Mouse (Mus musculus): ENCODE data around the gene Siva1.

Siva1 gene

DNA sequence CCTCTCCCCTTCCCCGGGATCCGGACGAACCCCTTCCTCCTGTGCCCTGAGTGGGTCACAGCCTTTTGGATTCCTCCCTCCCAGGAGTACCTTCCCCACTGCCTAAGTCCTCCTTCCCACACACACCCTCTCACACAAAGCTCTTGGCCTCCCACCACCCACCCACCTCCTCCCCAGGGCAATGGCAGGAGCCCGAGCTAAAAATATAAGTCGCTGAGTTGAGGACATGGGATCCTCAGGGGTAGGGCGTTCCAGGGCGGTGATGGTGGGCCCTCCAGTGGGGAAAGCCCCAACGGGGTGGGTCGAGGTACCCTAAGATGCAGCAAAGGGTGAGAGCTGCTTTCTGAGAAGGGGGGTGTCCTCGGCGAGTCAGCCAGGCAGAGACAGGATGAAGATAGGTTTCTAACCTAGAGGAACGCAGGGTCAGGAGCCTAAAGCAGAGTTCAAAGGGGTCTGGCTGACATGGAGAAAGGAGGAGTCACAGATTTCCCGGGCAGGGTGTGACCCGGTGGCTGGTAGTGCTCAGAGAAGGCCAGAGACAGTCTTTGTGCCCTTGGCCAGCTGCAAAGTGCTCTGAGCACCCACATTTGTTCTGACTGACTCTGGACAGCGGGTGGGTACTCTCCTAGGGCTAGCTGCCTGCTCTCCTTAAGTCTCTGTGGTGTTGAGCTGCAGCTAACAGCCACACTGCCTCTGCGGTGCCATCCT, 24.0 kb upstream of the Siva1 start:
- in situ Hi-C loops (cut with MboI; ENCODE audit: low sequenced_read_pairs), result no loop called here

DNA sequence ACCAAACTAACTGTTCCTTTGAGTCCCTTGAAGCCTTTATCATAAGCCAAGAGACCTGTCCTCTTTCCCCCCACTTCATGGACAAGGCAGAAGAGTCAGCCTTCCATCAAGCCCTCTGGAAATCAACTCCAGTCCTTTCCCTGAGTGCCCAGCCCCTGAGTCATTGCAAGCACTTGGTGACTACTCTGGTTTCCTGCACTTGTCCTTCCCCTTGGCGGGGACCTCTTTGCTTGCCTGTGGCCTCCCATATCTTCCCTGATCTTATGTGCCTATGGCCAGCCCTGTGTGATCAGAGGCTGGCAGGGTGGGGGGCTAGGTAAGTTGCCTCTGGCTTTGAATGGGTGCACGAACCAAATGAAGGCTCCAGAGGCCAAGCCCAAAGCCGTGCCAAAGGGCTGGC, 22.6 kb upstream of the Siva1 start:
- in situ Hi-C loops (cut with MboI; ENCODE audit: low sequenced_read_pairs), result no loop called here

DNA sequence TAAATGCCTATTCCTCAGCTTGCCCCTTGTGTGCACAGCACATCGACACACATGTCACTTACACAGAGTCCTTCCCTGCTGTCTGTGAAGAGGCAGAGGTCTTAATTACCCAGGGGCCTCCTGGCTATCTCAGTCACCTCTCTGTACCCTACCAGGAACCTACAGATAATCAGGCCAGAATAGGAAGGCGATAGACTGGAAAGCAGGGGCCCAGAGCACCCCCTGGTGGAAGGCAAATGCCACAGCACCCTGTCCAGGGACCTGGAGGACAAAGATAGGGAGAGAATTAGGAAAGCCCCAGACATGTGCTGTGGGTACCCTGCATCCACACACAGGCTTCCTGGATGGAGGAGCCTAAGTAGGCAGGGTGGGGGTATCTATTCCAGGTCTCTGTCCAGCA, 20.7 kb upstream of the Siva1 start:
- in situ Hi-C loops (cut with MboI; ENCODE audit: low sequenced_read_pairs), result no loop called here

DNA sequence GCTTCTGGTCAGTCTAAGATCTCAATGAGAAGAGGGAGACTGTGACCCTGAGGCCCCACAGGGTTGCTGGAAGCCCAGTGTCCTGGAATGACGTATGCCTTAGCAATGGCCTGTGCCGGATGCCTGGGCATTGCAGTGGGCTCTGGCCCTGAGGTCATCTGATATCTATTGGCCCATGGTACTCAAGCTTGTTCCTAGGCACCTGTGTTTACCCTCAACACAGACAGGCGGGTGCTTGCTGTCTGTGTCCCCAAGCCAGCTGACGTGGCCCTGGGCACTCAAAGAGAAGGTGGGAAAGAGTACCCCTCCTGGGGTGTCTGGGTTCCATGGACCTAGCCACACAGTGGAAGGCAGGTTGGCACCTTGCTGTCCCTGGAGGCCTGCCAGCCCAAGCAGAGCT, 18.8 kb upstream of the Siva1 start:
- in situ Hi-C loops (cut with MboI; ENCODE audit: low sequenced_read_pairs), result no loop called here

DNA sequence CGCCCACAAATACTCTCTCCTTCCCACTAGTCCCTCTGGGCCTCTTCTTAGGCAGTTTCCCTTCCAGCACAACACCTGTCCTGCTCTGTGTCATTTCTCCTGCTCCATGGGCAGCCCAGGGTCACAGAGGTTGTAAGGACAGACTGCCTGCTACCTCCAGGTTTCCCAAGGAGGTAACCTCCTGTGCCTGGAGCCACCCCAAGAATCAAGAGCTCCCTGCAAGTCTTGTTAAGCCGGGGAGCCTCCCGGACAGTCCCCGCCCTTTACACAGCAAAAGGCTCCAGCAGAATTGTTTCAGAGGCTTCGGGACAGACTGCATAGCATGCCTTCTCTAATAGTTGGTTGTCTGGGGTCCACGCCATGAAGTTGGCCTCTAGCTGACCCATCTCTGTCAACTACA, 18.0 kb upstream of the Siva1 start:
- in situ Hi-C loops (cut with MboI; ENCODE audit: low sequenced_read_pairs), result no loop called here

DNA sequence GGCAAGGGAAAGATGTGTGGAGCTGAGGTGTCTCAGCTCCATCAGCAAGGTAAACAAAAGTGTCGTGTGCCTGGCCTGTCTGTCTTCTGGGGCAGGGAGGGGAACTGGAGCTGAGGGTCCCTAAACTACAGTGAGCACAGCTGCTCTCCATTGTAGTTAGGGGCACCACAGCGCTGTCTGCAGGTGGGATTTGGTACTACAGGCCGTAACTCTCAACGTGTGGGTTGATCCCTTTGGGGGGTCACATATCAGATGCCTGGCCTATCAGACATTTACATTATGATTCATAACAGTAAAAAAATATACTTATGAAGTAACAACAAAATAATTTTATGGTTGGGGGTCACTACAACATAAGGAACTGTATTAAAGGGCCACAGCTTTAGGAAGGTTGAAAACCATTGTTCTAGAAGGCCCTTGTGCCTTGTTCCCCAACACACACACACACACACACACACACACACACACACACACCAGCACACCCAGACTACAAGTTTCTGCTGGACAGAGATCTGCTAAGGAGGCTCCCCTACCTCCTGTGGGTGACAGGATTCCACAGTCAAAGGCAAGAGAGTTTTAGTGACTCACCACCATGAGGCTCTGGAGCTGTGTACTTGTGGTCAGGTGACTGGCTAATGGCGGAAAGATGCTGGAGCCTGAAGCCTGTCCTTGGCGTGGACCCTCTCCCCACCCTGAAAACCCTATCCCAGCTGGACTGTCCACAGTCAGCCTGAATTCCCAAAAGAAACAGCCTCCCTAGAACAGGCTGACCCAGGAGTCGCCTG, 17.2 kb upstream of the Siva1 start:
- in situ Hi-C loops (cut with MboI; ENCODE audit: low sequenced_read_pairs), result no loop called here

DNA sequence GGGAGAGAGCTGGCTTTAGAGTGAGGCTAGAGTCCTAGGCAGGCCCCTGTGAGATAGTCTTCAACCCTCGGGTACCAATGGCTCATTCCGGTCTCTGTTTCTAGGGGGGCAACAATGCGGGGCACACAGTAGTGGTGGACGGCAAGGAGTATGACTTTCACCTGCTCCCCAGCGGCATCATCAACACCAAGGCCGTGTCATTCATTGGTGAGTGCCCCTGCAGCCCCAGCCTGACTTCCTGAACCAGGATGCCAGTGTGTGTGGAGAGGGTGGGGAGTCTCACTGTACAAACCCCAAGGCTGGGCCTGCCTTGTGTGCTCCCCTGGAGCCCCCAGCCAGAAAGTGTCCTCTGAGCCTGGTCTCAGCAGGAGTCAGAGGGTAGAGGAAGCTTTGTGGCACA, 16.3 kb upstream of the Siva1 start:
- in situ Hi-C loops (cut with MboI; ENCODE audit: low sequenced_read_pairs), result no loop called here

DNA sequence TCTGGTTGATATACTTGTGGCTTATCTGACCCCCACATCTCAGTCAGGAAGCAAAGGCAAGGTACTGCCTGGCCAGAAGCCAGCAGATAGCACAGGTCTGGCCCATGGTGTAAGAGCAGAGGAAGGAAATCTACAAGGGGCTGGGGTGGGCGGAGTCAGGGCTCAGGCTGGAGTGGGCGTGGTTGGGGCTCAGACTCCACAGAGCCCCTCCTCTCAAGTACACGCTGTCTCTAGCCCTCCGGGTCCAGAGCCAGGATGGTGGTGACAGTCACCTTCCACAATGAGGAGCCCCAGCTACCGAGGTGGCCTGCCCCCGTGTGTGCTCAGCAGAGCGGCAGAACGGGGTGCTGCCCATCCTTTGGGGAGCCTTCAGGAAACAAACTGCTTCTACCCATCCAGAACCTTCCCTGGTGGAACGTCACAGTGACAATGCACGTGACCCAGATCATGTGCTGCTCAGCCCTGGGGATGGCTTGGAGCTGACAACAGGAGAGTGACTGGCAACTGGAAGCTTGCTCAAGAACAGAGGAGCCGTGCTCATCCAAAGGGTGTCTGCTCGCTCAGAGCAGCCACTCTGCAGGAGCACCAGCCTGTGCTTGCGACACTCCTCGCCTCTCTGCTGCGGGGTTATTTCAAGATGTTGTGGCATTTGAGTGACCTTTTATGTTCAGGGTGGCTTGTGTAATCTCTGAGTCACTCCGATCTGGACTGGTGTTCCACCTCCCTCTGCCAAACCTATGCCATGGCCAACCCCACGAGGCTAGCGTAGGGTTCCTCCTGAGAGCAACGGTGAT, 15.4 kb upstream of the Siva1 start:
- in situ Hi-C loops (cut with MboI; ENCODE audit: low sequenced_read_pairs), result no loop called here

DNA sequence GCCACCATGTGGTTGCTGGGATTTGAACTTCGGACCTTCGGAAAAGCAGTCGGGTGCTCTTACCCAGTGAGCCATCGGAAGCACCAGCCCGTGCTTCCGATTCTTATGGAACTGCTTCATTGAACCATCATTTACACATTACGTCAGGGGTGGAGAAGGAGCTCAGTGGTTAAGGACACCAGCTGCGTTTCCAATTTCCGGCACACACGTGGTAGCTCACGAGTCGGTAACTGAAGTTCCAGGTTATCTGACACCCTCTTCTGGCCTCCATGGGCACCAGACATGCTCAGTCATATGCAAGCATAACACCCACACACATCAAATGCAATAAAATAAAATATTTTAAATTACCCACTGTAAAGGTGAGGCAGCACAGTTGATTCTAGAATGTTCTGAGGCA, 14.4 kb upstream of the Siva1 start:
- in situ Hi-C loops (cut with MboI; ENCODE audit: low sequenced_read_pairs), result no loop called here

DNA sequence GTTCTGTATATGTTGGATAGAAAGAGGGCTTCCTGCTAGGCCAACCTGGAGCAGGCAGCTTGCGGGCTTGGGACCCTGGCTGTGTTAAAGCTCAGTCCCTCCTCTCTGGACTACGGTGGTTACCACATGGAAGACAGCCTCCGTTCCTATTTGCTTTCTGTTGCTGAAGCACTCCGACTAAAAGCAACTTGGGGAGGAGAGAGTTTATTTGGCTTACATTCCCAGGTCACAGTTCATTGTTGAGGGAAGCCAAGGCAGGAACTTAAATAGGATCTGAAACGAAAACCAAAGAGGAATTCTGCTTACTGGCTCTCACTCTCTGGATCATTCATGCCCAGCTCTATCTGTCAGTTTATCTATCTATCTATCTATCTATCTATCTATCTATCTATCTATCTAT, 13.7 kb upstream of the Siva1 start:
- in situ Hi-C loops (cut with MboI; ENCODE audit: low sequenced_read_pairs), result no loop called here

DNA sequence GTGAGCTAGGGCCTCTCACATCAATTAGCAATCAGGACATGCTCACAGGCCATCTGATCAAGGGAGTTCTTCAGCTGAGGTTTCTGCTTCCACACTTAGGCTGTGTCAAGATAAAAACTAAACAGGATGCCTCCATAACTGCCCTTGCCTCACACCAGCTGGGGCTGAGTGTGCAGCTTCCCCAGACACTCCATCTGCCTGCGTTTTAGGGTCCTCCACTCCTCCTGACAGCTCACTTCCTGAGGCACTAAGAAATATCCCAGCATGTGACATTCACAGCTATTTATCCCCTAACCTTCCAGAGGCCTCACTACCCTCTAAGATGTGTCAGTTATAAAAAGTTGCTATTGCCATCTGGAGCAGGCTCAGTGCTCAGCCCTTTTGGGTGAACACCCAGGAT, 13.0 kb upstream of the Siva1 start:
- in situ Hi-C loops (cut with MboI; ENCODE audit: low sequenced_read_pairs), result no loop called here

DNA sequence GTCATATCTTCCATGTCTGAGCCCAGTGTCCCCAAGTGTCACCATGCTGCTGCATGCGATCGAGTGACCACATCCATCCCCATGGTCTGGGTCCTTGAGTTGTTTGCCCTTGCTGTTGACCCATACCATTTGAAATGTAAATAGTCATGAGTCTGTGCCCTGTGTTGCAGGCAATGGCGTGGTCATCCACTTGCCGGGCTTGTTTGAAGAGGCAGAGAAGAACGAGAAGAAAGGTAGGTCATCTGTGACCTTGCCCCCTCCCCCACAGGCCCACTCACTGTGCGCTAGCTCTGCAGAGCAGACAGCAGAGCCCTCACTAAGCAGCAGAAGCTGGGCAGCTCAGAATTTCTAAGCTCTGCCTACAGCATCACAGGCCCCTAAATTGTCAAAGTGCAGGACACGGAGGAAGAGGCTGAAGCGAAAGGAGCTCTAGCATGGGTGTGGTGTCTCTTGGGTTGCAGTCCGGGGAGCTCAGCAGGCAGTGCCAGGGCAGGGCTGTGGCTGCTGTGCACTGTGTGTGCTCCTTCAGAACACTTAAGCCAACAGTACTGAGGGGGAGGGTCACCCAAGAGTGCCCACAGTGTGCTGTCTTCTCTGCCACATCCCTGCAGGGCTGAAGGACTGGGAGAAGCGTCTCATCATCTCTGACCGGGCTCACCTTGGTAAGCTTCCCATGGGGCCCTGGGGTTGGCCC, 12.2 kb upstream of the Siva1 start:
- in situ Hi-C loops (cut with MboI; ENCODE audit: low sequenced_read_pairs), result no loop called here

DNA sequence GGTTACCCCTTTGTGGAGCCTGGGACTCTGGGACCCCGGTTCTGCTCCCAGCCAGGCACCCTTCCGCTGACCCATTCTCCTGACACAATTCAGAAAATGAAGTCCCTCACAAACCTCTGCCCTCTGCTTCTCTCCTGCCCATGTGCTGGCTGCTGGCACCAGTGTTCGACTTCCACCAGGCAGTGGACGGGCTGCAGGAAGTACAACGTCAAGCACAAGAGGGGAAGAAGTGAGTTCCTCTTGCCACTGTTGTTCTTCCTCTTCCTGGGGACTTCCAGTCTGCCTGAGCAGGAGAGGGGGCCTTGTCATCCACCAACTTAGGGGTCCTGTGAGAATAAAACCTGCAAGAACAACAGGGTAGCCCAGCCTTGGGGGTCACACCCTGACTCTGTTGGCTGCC, 11.6 kb upstream of the Siva1 start:
- in situ Hi-C loops (cut with MboI; ENCODE audit: low sequenced_read_pairs), result no loop called here

DNA sequence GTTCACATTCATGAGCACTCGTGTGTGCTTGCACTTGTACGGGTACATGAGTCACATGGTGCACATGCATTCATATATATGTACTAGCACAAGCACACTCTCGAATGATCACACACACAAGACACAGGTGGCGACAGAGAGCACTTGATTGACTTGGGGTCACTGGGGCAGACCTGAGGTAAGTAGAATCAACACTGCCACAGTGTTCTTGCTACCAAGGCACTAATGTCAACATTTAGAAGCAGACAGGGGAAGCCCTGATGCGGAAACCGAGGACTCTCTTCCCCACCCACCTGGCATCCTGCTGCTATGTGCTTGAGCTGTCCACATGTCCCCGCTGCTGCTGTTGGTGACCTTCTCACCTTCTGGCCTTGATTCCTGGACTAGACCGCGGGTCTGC, 10.8 kb upstream of the Siva1 start:
- in situ Hi-C loops (cut with MboI; ENCODE audit: low sequenced_read_pairs), result no loop called here

DNA sequence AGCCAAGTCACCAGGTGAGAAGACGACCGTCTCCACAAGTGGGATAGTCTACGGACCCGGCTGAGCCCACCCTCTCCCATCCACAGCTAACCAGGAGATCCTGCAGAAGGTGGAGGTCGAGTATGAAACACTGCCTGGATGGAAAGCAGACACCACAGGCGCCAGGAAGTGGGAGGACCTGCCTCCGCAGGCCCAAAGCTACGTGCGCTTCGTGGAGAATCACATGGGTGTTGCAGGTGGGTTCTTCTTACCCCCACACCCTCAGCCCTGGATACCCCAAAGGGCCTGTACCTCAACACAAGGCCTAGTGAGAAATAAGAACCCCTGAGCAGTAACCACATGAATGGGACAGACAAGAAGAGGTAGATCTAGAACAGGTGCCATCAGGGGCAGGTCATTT, 5.0 kb upstream of the Siva1 start:
- in situ Hi-C loops (cut with MboI; ENCODE audit: low sequenced_read_pairs), result no loop called here

DNA sequence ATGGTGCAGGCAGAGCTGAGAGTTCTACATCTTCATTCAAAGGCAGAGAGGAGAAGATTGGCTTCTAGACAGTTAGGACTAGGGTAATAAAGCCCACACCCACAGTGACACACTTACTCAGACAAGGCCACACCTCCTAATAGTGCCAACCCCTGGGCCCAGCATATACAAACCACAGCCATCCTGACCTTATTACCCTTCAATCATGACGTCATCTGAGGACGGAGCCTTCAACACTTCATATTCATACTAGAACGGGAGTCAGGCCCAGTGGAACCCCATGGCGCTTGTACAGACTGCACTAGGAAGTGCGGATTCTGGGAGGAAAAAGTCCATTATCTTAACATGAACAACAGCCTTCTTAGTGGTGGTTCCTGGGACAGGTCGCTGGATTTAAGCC, 1.4 kb upstream of the Siva1 start:
- in situ Hi-C loops (cut with MboI; ENCODE audit: low sequenced_read_pairs), result no loop called here

DNA sequence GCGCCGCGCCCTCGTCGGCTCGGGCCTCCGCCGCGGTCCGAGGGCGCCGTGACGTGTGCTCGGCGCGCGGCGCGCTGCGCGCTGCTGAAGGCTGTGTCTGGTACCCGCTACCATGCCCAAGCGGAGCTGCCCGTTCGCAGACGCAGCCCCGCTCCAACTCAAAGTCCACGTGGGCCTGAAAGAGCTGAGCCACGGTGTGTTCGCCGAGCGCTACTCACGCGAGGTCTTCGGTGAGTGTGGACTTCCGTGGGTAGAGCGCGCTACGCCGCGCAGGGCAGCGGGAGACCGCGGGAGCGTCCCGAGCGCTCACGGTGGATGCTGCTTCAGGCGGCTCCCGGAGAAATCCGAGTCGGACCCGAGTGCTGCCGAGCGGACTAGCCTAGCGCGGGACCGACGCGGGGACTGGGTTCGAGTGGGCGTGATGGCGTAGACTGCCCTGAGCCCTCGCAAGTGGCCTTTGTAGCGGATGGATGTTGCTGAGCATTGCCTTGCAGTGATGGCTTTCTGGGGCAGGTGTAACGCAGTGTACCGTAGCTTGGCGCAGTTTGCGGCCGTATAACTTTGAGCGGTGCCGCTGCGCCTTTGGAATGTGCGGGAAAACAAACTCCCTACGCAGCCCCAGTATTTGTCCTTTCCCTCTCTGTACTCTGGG, 502 bp downstream of the Siva1 start:
- in situ Hi-C loops (cut with MboI; ENCODE audit: low sequenced_read_pairs), result no loop called here

DNA sequence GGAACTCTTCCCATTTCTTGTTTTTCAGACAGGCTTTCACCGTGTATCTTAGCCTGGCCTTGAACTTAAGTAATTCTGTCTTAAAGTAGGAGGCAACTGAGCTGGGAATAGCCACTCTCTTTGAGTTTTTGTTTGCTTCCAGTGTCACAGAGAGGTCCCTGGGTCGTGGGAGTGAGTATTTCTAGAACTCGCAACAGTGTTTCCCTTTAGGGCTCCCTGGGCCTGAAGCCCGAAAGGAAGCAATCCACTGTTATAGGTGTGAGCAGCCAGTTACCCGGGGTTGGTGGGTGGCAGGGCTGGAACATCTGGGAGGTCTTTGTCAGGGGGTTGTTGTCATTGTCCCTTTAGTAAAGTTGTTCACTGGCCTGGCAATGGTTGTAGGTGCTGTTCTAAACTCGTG, 1.7 kb downstream of the Siva1 start:
- in situ Hi-C loops (cut with MboI; ENCODE audit: low sequenced_read_pairs), result no loop called here

DNA sequence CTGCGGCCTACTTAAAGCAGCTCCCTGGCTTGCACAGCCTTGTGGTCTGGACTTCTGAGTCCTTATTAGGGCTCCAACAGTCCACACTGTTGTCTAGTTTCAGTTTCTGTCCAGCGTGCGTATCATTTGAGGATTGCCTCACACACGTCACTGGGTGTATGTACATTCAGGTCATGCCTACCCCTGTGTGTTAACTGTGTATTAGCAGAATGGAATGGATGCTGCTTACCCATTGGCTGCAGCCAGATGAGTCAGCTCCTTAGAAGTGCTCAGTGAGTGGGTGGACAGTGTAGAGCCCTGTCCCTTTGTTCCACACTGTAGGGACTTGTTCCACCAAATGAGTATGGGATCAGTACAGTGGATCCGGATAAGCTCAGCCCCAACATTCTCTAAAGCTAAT, 3.6 kb downstream of the Siva1 start:
- in situ Hi-C loops (cut with MboI; ENCODE audit: low sequenced_read_pairs), result no loop called here

DNA sequence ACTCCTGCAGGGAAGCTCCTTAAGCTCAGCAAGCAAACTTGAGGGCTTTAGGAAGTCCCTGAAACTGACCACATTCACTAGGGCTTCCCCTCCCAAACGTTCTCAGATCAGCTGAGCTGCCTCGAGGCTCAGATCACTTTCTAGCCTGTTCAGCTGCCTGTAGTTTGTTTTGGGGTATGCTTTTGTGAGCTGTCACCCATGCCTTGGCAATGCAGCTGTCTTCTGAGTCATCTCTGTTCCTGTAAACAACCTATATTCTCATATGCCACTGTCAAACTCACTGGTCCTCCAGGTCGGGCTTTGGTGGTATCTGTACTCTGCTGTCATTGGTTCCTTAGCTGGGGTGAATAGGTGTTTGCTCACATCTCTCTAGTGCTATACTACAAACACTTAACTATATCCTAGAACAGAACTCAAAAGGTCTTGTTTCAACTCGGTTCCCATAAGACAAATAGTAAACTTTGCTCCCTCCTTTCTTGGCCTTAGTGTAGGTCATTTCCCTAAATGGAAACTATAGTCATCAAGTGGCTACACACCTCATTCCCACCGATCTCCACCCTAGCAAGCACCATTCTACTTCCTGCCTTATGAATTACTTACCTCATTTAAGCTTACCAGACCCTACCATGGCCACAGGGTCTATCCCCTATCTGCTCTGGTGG, 7.4 kb downstream of the Siva1 start:
- in situ Hi-C loops (cut with MboI; ENCODE audit: low sequenced_read_pairs), result no loop called here

Data from CH12F3 (cell line).